Mouse (Mus musculus) lung, adult 2 months (tissue): ENCODE results near the gene Guca2b. TPM values are rescaled to one million over a fixed set of nuclear protein-coding genes. Genes with fewer than 3 reads are reported as not detected.

Source experiments
- DNase-seq: peaks from one replicate; pipeline ENCODE4 v3.0.0; 2022
- H3K4me1 ChIP-seq: fragments of 200-500 bp; 2 replicates; pipeline ENCODE4 v1.6.1; 2011; ENCODE audit warnings: low read length; ENCODE audit not compliant: control insufficient read depth, insufficient read depth
- H3K4me3 ChIP-seq: fragments of 200-500 bp; replicated peaks from 2 replicates; pipeline ENCODE3; 2011; ENCODE audit warnings: low read depth, mild to moderate bottlenecking, control low read depth, low read length; ENCODE audit errors: extremely low read depth
- CTCF ChIP-seq: fragments of 200-500 bp; IDR thresholded peaks from 2 replicates; pipeline ENCODE4 v1.5.1; 2011; ENCODE audit warnings: mild to moderate bottlenecking, low read length, control low read depth; ENCODE audit not compliant: insufficient read depth
- POLR2A ChIP-seq: fragments of 200-500 bp; IDR thresholded peaks from 2 replicates; pipeline ENCODE4 v1.6.1; 2011; ENCODE audit warnings: low read depth, mild to moderate bottlenecking, control low read depth, low read length, borderline replicate concordance; ENCODE audit errors: extremely low read depth
- WGBS: fragments of 180-500 bp; shearing (Covaris S2); methylation state at CpG from one replicate; pipeline ENCODE4 v1.1.7; 2018; 5-methylcytosine and 5-hydroxymethylcytosine counted together
- polyA plus RNA-seq: library from polyadenylated mRNA; depleted of rRNA; stranded (reverse); fragments of >200 nt; gene quantifications from 2 replicates; pipeline ENCODE4 v1.2.3, GENCODE M21; 2012; rRNA removed

The Guca2b gene
- polyA plus RNA-seq, 1 experiment, result not detected

GRCm38 (mm10) chr4:119614078-119614477 is 44.7 kb downstream of the Guca2b start:
- TF ChIP-seq CTCF, result no peak
- TF ChIP-seq POLR2A, result no peak
- no peak overlapping the region for H3K4me3 ChIP-seq
- peaks cover 2% of the 10 kb centered on the region for H3K4me1 ChIP-seq
- 23% methylated on average over 1 of the region's 1 CpGs for WGBS
- DNase-seq, result no peak

GRCm38 (mm10) chr4:119609488-119609887 is 49.3 kb downstream of the Guca2b start:
- TF ChIP-seq CTCF, result no peak
- no peak for TF ChIP-seq POLR2A
- Histone ChIP-seq H3K4me3 (no peak overlapping the region), H3K4me1 (peaks cover 2% of the 10 kb centered on the region)
- no peak for DNase-seq
- WGBS, result 51% methylated on average over 1 of the region's 1 CpGs

Other genes with a start within 250 kb of the Guca2b start
- gene Ccdc30, start 243.4 kb downstream of the Guca2b start, polyA plus RNA-seq, result 3.4 and 4.2 TPM in 2 replicates
- 9.3 and 9.9 TPM in 2 replicates for gene Ppcs, start 236.5 kb downstream of the Guca2b start, polyA plus RNA-seq
- 5.8 and 6.4 TPM in 2 replicates for gene Zmynd12, start 236.1 kb downstream of the Guca2b start, polyA plus RNA-seq
- gene Rimkla, start 166.3 kb downstream of the Guca2b start, polyA plus RNA-seq, result 0.14 and 0.19 TPM in 2 replicates
- 14.1 and 18.0 TPM in 2 replicates for gene Foxj3, start 122.0 kb downstream of the Guca2b start, polyA plus RNA-seq
- gene Frg2f1, start 119.4 kb downstream of the Guca2b start, polyA plus RNA-seq, result 5.1 and 5.9 TPM in 2 replicates
- gene Guca2a, start 21.2 kb downstream of the Guca2b start, polyA plus RNA-seq, result 23.0 TPM in 1 of 2 replicates, not detected in the other
- gene Hivep3, start 74.8 kb upstream of the Guca2b start, polyA plus RNA-seq, result 15.0 and 23.1 TPM in 2 replicates